Mouse (Mus musculus): ENCODE data around the gene Hcn2.

GRCm38 (mm10) chr10:79756660-79757059 is 40.2 kb downstream of the Hcn2 start:
- no peak for TF ChIP-seq E2F4 (IDR thresholded peaks at IDR 0.05; ENCODE audit: insufficient replicate concordance, low read depth, low read length)
- 0 out of 2 replicates have a peak, but pooled peaks have one; percentile 9 for TF ChIP-seq POLR2AphosphoS2 (IDR thresholded peaks at IDR 0.05; ENCODE audit: low read depth, low read length)
- no peak for TF ChIP-seq POLR2A (IDR thresholded peaks at IDR 0.05; ENCODE audit: low read depth, low read length)
- no peak for TF ChIP-seq KAT2A (IDR thresholded peaks at IDR 0.05; ENCODE audit: insufficient replicate concordance, low read length)
- TF ChIP-seq CTCF (conservative IDR thresholded peaks at IDR 0.05 in 1 of 2, IDR thresholded peaks at IDR 0.05 in 1 of 2; ENCODE audit: low read depth in 2 of 2, low read length in 2 of 2), result no peak
- no peak for TF ChIP-seq USF1 (IDR thresholded peaks at IDR 0.05; ENCODE audit: low read depth, low read length)
- no peak for TF ChIP-seq UBTF (IDR thresholded peaks at IDR 0.05; ENCODE audit: low read depth, low read length)
- TF ChIP-seq USF2 (conservative IDR thresholded peaks at IDR 0.05; ENCODE audit: low read depth, low read length), result no peak
- no peak for TF ChIP-seq ZC3H11A (IDR thresholded peaks at IDR 0.05; ENCODE audit: low read depth, low read length)
- TF ChIP-seq ZNF384 (IDR thresholded peaks at IDR 0.05; ENCODE audit: low read depth, low read length), result no peak
- TF ChIP-seq EP300 (IDR thresholded peaks at IDR 0.05; ENCODE audit: low read length), result no peak
- no peak for TF ChIP-seq MAFK (IDR thresholded peaks at IDR 0.05; ENCODE audit: insufficient replicate concordance, low read length)
- TF ChIP-seq IRF4 (IDR thresholded peaks at IDR 0.05; ENCODE audit: low read depth, low read length), result no peak
- TF ChIP-seq MEF2A (IDR thresholded peaks at IDR 0.05; ENCODE audit: borderline replicate concordance, low read depth, low read length), result no peak

Measured in CH12.LX (cell line).